12 mouse cellular contexts compared by ENCODE assay signal in genomic region chr9:73272614-73273013, GRCm38 (mm10).
"Had no signal": no experiment of that assay in that cellular context is flagged by ENCODE, and none has a peak within 500 bp of the region (broad histone marks: within the 10 kb centered on the region; RNA-seq: fewer than 3 reads in every experiment).

No protein-coding gene starts in this region.

- H3K27ac ChIP-seq: intestine, embryonic 15.5 days; limb, embryonic 13.5 days; liver, embryonic 14.5 days; midbrain, embryonic 12.5 days; neural tube, embryonic 13.5 days had no signal

- DNase-seq: kidney, adult 18-20 months; kidney, postnatal 10 days; kidney, postnatal 4 days; lung, adult 18-20 months; right cerebral cortex, postnatal 25 days; thymus, postnatal 14 days had no signal

- H3K4me3 ChIP-seq: intestine, embryonic 15.5 days; limb, embryonic 13.5 days; midbrain, embryonic 12.5 days; neural tube, embryonic 13.5 days had no signal

- H3K36me3 ChIP-seq: intestine, embryonic 15.5 days; limb, embryonic 13.5 days; midbrain, embryonic 12.5 days; neural tube, embryonic 13.5 days had no signal

- ATAC-seq: intestine, embryonic 15.5 days; midbrain, embryonic 16.5 days had no signal

- H3K4me2 ChIP-seq: intestine, embryonic 15.5 days; limb, embryonic 13.5 days; midbrain, embryonic 12.5 days; neural tube, embryonic 13.5 days had no signal

- H3K9ac ChIP-seq: intestine, embryonic 15.5 days; limb, embryonic 13.5 days; liver, embryonic 14.5 days; midbrain, embryonic 12.5 days; neural tube, embryonic 13.5 days had no signal

- H3K27me3 ChIP-seq: intestine, embryonic 15.5 days; limb, embryonic 13.5 days; midbrain, embryonic 12.5 days; neural tube, embryonic 13.5 days had no signal

- H3K9me3 ChIP-seq: intestine, embryonic 15.5 days; limb, embryonic 13.5 days; midbrain, embryonic 12.5 days; neural tube, embryonic 13.5 days had no signal

- H3K4me1 ChIP-seq: intestine, embryonic 15.5 days; midbrain, embryonic 12.5 days had no signal
